Mouse (Mus musculus): ENCODE measurements around the gene Tubb5.
A peak's percentile ranks its signal among the peaks of the same experiment; 100 is the strongest.

Tubb5 gene

DNA sequence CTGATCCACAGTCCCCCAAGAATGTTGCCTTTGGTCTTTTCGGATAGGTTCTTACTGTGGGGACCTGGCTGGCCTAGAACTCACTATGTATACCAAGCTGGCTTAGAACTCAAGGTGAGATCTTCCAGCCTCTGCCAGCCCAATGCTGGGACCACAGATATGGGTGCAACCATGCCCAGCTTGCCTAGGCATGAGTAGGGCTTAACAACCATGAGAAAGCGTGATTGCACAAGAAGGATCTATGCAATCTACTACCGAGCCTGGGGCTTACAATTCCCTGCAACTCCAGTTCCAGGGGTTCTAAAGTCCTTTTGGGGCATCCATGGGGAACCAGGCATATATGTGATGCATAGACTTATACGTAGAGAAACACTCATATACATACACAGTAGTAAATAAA, 47.2 kb downstream of the Tubb5 start:
- DNase-seq = no peak

DNA sequence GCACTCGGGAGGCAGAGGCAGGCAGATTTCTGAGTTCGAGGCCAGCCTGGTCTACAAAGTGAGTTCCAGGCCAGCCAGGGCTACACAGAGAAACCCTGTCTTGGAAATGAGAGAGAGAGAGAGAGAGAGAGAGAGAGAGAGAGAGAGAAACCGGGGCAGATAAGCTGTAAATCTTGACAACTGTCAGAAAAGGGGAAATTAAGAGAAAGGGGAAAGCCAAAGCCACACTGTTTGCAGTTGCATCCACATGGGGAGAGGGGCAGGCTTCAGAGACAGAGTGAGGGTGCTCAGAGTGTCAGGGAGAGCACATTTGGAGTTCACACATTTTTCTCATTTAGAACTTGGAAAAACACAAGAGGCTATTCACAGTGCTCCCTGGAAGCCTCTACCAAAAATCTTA, 50.1 kb downstream of the Tubb5 start:
- no peak for DNase-seq

DNA sequence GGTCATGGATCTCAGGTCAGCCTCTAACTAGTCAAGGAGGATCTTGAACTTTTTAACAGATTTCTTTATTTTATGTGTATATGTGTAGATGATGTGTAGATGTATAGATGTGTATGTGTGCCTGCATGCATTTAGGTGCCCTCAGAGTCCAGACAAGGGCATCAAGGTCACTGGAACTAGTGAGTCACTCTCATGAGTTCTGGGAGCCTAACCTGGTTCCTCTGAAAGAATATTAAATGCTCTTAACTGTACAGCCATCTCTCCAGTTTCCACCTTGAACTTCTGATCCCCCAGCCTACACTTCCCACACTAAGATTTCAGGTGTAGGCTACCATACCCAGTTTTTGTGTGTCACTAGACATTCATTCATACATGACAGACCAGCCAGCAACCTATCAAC, 50.6 kb downstream of the Tubb5 start:
- no peak for DNase-seq

GRCm38 (mm10) chr17:35785140-35785539, 53.0 kb downstream of the Tubb5 start:
- DNase-seq = no peak

GRCm38 (mm10) chr17:35783944-35784343, 54.2 kb downstream of the Tubb5 start:
- DNase-seq = peak; percentile 83

All from lung, postnatal 10 days (tissue).